Mouse (Mus musculus) ES-E14 (cell line): Measurements from ENCODE around the gene Igfbp6.

Source experiments
- CHD2 ChIP-seq: IDR thresholded peaks from 2 replicates; pipeline ENCODE4 v1.6.1; 2014; ENCODE audit warnings: mild to moderate bottlenecking, low read depth, low read length, inconsistent platforms
- HCFC1 ChIP-seq: IDR thresholded peaks from 2 replicates; pipeline ENCODE4 v1.6.1; 2012; ENCODE audit warnings: low read length, inconsistent platforms, borderline replicate concordance; ENCODE audit not compliant: insufficient read depth
- MAFK ChIP-seq: IDR thresholded peaks from 2 replicates; pipeline ENCODE4 v1.6.1; 2014; ENCODE audit warnings: mild to moderate bottlenecking, low read depth, low read length, inconsistent platforms; ENCODE audit not compliant: insufficient read depth
- ZC3H11A ChIP-seq: IDR thresholded peaks from 2 replicates; pipeline ENCODE4 v1.6.1; 2012; ENCODE audit warnings: low read depth, mild to moderate bottlenecking, inconsistent platforms, low read length, borderline replicate concordance
- ZNF384 ChIP-seq: IDR thresholded peaks from 2 replicates; pipeline ENCODE4 v1.6.1; 2012; ENCODE audit warnings: low read depth, low read length, inconsistent platforms

DNA sequence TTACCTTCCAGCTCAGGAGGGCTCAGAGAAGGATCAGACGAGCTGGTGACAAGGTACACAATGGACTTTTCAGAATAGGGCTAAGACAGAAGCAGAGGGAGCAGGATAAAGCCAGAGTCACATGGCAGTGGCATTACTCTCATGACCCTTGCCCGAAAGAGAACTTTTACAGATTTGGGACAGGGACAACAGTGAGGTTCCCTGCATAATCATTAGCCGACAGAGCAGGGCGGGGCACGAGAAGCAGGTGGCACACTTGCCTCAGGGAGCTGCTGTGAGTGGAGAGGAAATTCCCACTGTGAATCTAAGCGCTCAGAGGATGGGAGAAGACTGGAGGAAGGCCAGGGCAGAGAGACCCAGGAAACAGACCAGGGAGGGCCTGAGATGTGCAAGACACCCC, 44.7 kb downstream of the Igfbp6 start:
- no peak for TF ChIP-seq HCFC1
- no peak for TF ChIP-seq MAFK
- TF ChIP-seq ZNF384, result no peak
- no peak for TF ChIP-seq ZC3H11A
- TF ChIP-seq CHD2, result no peak
